Mouse (Mus musculus) heart, postnatal 36 days (tissue): ENCODE measurements at regions not wholly inside any gene's neighbourhood (a gene's known extent, or its start where the extent isn't known, plus 50 kb on each side); places are given as distances from the start of the nearest gene placed in this dataset.

Experiments
- DNase-seq, 2 experiments: peaks; one replicate each; pipeline ENCODE4 v3.0.0; 2021 to 2022
- intact Hi-C: fragments of 180-260 bp; cut with DNase I; formaldehyde crosslinking; loops from one replicate; pipeline ENCODE4 v1.15.1; 2025

DNA sequence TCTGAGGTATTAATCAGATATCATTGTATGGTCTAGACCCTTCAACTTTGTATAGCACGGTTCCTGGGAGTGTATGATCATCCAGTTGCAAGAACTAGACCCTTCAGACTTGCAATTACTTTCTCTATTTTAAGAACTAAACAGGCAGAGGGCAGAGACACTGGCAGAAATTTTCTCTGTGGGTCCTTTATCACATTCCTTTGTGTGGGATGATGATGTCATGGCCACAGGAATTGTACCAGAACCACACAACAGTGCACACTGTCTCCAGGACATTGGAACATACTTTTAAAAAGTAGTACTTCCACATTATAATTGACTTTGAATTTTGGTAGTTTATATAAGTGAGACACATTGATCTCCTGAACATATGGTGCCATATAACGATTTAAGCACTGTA is 674.2 kb downstream of the Rfpl4b start:
- intact Hi-C loops = no loop called here
- no peak for DNase-seq

DNA sequence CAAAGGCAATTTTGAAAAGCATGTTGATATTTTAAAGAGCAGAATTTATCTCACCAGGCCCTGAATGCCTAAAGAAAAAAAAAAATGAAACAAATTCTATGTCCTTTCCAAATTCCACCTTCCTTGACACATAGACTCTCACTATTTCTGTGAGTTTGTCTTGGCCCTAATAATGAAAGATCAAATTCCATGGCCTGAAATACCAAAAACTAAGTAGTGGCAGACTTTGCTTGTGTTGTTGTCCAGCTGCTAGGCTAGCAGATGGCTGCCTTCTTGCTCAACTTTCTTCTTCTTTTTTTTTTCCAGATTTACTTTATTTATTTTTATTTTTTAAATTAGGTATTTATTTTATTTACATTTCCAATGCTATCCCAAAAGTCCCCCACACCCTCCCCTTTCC is 682.4 kb downstream of the Rfpl4b start:
- intact Hi-C loops = no loop called here

DNA sequence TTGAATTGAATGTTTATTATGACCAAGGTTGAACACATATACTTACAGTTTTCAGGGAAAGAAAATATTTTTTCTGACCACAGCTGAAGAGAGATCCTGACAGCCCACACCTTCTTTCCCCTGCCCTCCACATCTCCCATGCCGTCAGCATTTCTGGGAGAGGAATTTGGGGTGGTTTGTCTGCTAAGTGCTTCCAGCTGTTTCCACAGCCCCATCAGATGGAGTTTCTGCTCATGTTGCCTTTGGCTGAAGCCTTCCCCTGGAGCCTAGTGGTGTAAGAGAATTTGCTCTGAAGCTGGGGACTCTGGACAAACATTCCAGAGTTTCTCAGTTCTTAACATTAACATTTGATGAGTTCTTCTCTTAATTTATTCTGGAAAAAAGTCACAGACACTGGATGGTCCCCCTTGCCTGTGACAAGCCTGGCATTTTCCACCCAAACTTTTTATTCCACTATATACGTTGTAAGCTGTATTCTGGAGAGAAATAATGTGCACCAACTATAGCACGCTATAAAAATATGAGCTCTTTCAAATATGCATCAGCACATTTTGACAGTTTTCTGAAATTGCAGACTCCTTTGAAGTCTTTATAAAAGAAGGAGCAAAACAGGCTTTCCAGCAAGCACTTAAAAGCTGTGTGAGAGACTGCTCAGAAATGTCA is 699.5 kb downstream of the Rfpl4b start:
- intact Hi-C loops = no loop called here
- peak; percentile 7 to 17 for DNase-seq

More for the DNA sequence above, 682.4 kb downstream of the Rfpl4b start:
- no peak for DNase-seq

DNA sequence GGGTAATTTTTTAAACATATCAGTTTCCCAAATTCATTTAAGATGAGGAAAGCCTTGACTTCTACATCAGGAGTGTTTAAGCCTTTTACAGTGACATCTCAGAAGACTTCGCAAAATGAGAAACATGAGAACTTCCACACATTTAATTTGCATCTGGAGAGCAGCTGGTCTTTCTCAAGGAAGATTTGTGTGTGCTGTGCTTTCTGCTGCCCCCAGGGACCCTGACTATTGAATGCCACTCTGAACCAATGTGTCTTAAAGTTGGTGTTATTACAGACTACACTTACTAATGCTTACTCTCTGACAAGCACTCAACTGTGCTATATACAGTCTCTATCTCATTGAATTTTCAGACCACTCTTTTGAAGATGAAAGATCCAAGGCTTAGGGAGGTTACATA is 703.0 kb downstream of the Rfpl4b start:
- no peak for DNase-seq
- intact Hi-C loops = no loop called here

DNA sequence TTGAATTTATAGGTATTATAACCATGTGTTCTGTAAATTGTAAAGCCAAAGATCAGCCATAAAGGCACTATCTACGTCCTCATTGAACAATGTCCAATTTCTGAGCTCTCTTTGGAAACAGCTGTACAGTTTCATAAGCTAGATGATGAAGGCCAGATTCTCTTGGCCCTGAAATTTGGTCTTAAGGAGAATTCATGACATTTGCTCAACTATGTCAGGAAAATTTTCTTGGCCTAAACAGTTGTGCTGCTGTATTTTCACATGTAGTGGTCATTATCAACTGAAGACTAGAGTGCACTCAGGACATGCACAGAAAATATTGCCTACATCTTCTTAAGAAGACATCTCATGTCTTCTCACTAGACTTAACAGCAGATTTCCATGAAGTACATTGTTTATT is 705.1 kb downstream of the Rfpl4b start:
- intact Hi-C loops = no loop called here
- DNase-seq = no peak

DNA sequence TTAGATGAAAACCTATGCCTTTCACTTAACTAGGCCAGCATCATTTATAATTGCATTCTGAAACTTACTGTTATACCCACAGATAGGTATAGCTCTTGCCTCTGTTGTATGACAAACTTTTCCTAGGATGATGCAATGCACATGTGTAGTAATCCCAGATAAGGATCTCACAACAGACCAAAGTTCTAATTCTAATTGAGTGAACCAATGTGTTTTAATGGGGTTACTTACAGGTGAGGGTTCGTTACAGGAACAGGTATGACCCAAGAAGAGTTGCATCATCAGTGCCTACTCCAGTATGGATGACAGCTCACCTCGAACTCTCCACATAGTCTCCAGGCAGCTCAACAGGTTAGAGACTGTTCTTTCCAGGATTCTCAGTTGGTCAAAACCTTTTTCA is 707.4 kb downstream of the Rfpl4b start:
- DNase-seq = no peak
- intact Hi-C loops = no loop called here

DNA sequence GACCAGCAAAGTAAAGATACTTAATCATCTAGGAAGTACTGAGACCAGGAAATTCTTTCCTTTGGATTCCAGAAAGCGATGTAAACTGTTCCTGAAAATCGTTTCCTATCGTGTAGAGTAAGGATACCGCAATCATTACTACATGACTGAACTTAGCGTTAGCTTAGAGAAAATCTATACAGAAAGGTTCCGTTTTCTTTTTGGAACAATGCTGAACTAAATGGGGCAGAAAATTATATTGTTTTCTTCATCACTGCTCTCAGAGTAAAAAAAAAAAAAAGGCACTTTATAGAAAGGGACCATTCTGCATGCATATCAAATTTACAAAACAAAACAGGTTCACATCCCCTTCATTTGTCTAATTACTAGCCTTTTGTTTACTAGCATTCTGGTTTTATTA is 713.0 kb downstream of the Rfpl4b start:
- DNase-seq = no peak
- intact Hi-C loops = no loop called here

DNA sequence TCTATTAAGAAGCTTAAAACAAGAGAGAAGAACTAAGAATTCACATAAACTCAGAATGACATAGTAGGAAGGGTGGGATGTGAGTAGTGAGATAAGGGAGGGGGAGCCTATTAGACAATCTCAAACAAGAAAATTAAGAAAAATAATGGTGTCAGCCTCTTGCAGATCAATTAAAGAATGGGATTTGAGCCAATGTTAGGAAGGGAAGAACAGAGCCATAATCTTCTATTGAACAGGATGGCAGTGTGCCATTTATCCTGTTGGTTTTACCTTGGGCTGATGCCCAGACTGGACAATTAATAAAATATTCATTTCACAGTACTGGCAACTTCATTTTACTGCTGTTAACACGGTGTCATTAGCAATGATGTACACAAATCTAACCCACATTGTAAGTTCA is 718.0 kb downstream of the Rfpl4b start:
- intact Hi-C loops = no loop called here
- no peak for DNase-seq

DNA sequence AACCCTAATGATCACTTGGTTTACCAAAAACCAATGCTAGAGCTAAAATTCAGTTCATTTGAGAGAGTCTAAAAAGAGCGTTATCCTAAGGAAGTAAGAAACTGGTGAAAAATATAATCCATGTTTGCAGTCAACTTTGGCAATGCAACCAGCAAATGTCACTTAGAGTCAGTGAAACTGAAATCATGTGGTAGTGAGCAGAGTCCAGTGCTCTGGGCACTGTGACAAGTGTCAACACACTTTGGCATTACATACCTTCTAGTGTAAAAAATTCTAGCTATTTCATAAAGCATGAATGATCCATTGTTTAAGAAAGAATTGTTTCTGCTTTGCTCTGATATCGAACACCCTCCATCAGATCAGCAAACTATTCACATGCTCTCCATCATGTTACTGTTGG is 743.1 kb downstream of the Rfpl4b start:
- intact Hi-C loops = no loop called here
- no peak for DNase-seq

DNA sequence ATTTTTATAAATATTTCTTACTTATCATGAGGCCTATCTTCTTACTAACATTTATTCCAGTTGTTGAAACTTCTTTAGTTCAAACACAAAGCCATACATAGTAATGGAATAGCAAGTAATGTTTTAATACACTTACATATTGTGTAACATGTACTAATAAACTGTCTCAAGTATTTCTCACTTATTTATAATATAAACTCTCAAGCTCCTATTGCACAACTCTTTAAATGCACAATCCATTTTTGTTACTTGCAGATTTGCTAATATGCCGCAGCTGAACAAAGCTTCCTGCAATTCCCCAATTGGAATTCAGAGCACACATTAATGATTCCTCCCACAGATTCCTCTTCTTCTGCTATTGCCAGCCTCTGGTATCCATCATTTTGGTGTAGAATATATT is 749.2 kb downstream of the Rfpl4b start:
- no peak for DNase-seq
- intact Hi-C loops = no loop called here

DNA sequence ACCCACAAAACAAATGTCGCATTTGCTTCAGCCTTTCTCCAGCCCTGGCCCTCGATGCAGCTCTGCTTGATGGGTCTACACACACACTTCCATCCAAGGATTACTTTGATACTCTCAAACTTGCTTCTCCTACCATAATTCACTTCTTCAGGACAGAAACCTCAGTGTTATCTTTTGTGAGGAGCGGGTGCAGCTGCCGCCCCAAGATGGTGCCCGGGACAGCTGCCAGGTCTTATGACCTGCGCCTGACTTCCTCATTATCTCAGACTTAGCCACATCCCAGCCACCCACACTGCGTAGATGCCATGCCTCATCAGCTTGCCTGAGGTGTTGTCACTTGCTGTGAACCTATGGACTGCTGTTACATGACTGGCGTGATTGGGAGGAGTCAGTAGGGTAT is 762.5 kb downstream of the Rfpl4b start:
- intact Hi-C loops = no loop called here
- no peak for DNase-seq

DNA sequence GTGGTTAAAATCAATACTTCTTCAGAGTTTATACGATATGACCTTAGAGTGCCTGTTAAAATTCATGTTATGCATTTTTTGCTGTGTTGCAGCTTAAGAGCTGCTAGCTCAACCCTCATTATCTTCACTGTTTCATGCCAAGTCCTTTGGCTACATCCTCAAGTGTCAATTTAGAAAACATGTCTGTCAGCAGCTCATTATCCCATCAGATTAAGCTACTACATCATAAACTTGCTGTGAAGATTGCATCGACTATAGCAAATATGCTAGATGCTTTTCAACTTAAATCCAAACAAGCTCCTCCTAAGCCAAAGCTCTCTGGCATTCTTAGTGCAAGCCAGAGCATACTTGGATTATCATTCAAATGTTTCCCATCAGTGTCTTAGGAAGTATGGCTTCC is 811.1 kb downstream of the Rfpl4b start:
- intact Hi-C loops = no loop called here
- DNase-seq = no peak

DNA sequence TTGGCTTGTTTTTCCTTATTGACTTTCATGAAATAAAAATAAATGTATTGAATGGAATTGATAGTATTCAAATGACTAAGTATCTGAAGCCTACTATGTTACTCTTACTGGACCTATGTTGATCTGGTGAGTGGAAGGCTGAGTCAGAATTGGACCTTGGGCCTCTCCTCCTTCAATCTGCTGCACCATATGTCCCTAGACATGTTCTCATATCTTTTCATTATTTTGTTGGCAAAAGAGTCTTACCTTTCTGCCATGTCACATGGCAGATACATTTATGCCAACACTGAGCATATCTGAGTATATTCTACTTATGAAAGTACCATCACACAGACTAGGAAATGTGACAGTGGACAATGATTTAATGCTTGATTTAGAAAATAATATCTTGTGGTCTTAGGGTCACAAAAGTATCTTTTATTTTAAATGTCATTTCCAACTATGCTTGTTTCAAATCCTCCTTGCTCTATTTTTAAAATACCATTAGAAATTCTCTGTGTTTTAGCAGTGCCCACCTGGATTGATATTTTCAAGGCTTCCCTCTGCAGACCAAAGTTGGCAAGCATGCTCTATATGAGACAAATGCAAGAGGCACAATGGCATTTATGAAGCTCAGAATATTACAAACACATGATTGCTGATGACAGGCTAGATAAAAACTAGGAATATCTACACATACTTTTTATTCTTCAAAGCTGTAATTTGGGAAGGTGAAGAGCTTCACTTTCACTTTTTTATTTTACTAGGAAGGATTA is 825.7 kb downstream of the Rfpl4b start:
- DNase-seq = no peak
- intact Hi-C loops = no loop called here

DNA sequence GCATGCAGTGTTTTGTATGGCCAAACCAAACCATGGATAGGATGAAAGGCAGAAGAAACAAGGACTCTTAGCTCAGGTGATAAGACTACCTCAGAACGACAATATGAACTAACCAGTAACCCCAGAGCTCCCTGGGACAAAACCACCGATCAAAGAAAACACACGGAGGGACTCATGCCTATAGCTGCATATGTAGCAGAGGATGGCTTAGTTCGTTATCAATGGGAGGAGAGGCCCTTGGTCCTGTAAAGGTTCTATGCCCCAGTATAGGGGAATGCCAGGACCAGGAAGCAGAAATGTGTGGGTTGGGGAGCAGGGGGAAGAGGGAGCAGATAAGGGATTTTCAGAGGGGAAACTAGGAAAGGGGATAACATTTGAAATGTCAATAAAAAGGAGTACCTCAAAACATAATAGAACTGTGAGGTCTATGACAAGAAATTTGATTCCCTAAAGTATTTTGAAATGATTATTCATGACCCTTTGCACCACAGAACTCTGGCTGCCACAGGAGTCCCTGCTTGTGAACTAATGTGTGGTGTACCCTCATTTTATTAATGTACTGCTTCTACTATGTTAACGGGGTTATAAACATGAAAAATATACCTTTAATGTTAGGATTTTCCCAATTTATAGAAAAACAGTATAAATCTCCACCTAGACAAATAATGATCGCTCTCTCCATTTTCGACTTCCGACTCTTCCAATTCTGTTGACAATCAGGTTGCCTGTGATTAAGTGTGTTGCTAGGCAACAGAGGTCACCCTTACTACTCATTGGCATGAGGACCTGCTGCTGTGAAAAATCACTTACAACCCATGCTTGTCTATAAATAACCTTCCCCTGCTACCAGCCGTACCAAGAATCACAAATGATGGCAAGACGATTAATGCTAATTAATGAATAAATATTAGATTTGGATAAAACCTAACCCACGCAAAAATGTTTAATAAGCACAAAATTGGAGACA is 833.0 kb downstream of the Rfpl4b start:
- intact Hi-C loops = no loop called here

DNA sequence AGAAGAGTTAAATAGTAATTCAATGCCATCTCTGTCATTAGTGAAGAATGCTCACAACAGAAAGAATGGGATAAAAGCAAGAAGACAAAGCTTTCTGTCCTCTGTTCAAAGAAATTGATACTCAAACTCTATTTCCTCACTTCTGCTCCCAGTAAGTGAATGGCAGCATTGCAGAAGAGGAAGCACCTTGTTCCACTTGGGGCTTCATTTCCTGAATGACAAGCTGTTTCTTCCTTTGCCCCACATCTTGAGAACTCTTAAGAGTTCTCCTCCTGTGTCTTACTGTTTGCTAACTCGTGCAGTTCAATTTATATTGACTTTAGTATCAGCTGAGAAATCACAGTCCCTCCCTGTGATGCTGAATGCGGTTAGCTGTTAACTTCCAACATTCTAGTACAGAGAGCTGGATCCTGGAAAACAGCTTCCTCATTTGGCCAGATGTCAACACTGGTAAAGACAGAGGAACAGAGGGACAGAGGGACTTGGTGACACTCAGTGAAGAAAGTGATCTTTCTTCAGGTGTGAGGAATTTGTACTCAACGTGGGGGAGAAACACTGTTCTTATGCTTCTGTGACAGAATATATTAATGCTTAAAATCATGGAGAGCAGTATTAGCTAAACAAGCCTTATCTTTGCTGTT is 840.3 kb upstream of the Marcks start:
- intact Hi-C loops = no loop called here
- DNase-seq = no peak

More for the DNA sequence above, 833.0 kb downstream of the Rfpl4b start:
- no peak for DNase-seq

DNA sequence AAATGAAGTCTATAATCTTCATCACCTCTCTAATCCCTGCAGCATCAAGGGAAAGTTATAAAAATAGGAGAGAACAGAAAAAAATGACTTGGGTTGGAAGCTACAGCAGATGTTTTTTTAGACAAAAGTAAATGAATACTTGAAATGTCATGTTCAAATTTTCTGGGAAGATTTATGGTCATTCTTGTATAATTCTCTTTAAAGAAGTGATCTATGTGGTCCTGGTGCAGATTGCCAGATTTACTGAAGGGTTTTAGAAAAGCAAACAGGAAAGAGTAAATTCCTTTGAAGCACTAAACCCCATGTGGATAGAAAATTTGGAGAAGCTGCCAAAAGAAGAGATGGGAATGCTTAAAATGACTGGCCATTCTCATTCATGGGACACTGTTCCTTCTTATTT is 821.3 kb upstream of the Marcks start:
- no peak for DNase-seq
- intact Hi-C loops = no loop called here

DNA sequence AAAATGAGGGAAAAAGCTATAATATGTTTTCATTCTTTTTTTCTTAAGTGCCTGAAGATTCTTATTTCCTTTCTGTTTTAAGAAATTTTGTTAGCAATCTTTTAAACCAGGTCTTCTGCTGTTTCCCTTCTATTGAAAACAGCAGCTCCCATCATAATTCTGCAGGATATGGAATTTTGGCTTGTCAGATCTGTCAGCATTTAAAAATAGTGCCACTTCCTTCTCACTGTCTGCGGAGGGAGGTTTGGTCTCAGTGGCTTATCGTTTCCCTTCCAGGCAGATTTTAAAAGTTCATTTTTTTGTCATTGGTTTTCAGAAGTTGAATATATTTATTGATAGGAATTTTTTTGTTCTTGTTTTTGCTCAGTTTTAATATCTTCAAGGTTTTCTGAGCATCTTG is 776.1 kb upstream of the Marcks start:
- DNase-seq = no peak
- intact Hi-C loops = no loop called here

DNA sequence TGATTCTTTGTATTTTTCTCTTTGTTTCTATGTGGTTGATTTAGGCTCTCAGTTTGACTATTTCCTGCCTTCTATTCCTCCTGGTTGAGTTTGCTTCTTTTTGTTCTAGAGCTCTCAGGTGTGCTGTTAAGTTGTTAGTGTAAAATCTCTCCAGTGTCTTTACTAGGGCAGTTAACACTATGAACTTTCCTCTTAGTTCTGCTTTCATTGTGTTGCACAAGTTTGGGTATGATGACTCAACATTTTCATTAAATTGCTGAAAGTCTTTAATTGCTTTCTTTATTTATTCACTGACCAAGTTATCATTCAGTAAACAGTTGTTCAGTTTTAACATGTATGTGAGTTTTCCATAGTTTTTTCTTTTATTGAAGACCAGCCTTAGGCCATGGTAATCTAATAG is 772.9 kb upstream of the Marcks start:
- intact Hi-C loops = no loop called here
- DNase-seq = no peak

DNA sequence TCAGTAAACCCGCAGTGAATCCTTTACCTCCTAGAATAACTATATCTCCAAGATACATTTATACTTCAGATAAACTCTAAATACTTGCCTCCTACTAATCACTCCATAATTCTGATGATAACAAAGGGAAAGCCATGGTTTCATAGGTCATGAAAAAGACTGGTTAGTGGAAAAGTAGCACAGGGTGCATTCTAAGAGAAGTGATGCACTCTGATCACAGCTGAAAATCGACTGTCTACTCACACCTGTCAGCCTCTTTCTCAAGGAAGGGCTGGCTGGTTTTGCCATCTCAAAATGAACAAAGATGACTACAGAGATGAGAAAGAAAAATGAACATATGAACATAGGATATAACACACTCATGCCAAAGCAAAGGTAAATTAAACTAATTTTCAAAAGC is 769.6 kb upstream of the Marcks start:
- intact Hi-C loops = no loop called here
- no peak for DNase-seq

DNA sequence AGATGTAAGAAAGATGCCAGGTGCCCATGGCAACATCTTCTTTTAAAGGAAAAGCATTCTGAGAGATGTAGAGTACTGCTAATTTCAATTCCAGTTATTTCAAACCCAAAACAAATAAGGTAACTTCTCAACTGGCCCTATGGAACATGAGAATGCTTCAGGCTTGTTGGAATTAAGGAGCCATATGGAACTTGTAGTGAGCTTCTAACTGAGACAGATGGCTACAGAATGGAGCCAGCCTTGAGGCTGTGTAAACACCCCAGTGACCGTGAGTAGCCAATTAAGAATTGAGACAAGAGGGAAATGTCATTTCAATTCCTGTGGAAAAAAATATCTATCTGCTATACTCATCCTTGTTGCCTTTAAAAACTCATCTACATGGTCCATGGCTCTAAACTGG is 769.0 kb upstream of the Marcks start:
- no peak for DNase-seq
- intact Hi-C loops = no loop called here

DNA sequence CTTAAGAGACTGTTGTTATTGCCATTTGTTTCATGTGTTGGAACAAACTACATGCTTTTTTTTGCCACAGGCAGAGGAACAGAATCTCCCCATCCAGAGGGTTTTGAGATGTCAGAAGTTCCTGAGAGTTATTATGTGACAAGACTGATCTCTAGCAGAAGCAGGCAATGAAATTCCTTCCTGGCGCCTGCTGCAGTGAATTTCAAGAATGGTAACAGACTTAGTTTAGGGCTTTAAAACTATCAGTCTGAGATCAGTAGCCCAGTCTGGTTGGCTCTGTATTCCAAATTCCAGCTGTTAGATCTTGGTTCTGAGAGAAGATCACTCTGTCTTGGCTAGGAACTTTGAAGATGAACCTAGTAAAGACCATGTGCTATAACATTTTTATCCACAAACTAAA is 749.2 kb upstream of the Marcks start:
- no peak for DNase-seq
- intact Hi-C loops = no loop called here
